15 mouse cellular contexts compared by ENCODE assay signal in genomic region chr11:94987851-94988250, GRCm38 (mm10). TPM values are rescaled to one million over a fixed set of nuclear protein-coding genes. Genes with fewer than 3 reads are reported as not detected.
DNase-seq lines count a peak whose midpoint lies in the region; ATAC-seq and TF ChIP-seq lines count a peak whose summit lies in the region.
"Had no signal": no experiment of that assay in that cellular context is flagged by ENCODE, and none has a peak within 500 bp of the region (broad histone marks: within the 10 kb centered on the region; RNA-seq: fewer than 3 reads in every experiment).

No protein-coding gene starts in this region.

- H3K9ac ChIP-seq in liver, embryonic 13.5 days, result no peak overlapping the region; the same call in 1 of the 2 replicates
- H3K9ac ChIP-seq: hindbrain, embryonic 12.5 days; midbrain, embryonic 12.5 days had no signal

- H3K4me3 ChIP-seq in layer of hippocampus, adult 2 months, result no peak overlapping the region
- H3K4me3 ChIP-seq in liver, embryonic 13.5 days (replicated peaks), result no peak overlapping the region
- H3K4me3 ChIP-seq: erythroblast, embryonic 14.5 days; hindbrain, embryonic 12.5 days; limb, embryonic 13.5 days; midbrain, embryonic 12.5 days had no signal

- ATAC-seq in liver, embryonic 13.5 days (ENCODE audit: low read depth), result no peak

- H3K4me2 ChIP-seq in liver, embryonic 13.5 days, result peak overlapping the region; percentile 97
- H3K4me2 ChIP-seq: midbrain, embryonic 12.5 days had no signal

- WGBS in liver, embryonic 13.5 days (ENCODE audit: insufficient replicate concordance), result 67% methylated on average over 8 of the region's 8 CpGs

- H3K27me3 ChIP-seq in liver, embryonic 13.5 days, result no peaks in the 10 kb centered on the region
- H3K27me3 ChIP-seq: hindbrain, embryonic 12.5 days; limb, embryonic 13.5 days; midbrain, embryonic 12.5 days had no signal

- no peaks in the 10 kb centered on the region for H3K36me3 ChIP-seq in liver, embryonic 13.5 days
- H3K36me3 ChIP-seq: hindbrain, embryonic 12.5 days; limb, embryonic 13.5 days; midbrain, embryonic 12.5 days had no signal

- H3K9me3 ChIP-seq in liver, embryonic 13.5 days (replicated peaks), result no peaks in the 10 kb centered on the region
- H3K9me3 ChIP-seq: hindbrain, embryonic 12.5 days; limb, embryonic 13.5 days; midbrain, embryonic 12.5 days had no signal

- H3K27ac ChIP-seq in layer of hippocampus, adult 2 months, result peak overlapping the region; percentile 100
- H3K27ac ChIP-seq in liver, embryonic 13.5 days, result peak overlapping the region; percentile 47; the same call in 1 of the 2 replicates
- H3K27ac ChIP-seq: hindbrain, embryonic 12.5 days; midbrain, embryonic 12.5 days had no signal

- TF ChIP-seq CTCF in layer of hippocampus, adult 2 months (conservative IDR thresholded peaks at IDR 0.05), result no peak

- DNase-seq in adrenal gland, adult (ENCODE audit: inconsistent age in 2 of 2, low spot score in 1 of 2), result peak; percentile 60 to 74
- no peak for DNase-seq in adrenal gland, postnatal 4 days (ENCODE audit: low spot score in 2 of 2)
- no peak for DNase-seq in layer of hippocampus, adult 2 months (ENCODE audit: low spot score in 2 of 2)
- DNase-seq in layer of hippocampus, postnatal 14 days (ENCODE audit: low spot score in 2 of 2), result no peak
- DNase-seq in adrenal gland, postnatal 10 days, result peak; percentile 64
- DNase-seq in liver, embryonic 13.5 days, result no peak
- DNase-seq in urinary bladder, postnatal 36 days (ENCODE audit: low spot score in 2 of 2), result no peak
- DNase-seq in kidney, postnatal 14 days, result no peak
- DNase-seq: kidney, postnatal 4 days; spleen, adult 18-20 months had no signal

- peaks cover 77% of the 10 kb centered on the region for H3K4me1 ChIP-seq in liver, embryonic 13.5 days (replicated peaks)

RNA-seq across cellular contexts. Expression of gene Ppp1r9b, which starts 3.0 kb away (rescaled TPM):
- 100 to 1,000 TPM; 108 to 113 TPM for total RNA-seq in adrenal gland, postnatal 4 days (2021)
- total RNA-seq in layer of hippocampus, adult 2 months (2021), result 100 to 1,000 TPM; 967 to 974 TPM
- total RNA-seq in layer of hippocampus, postnatal 14 days (2021), result 100 to 1,000 TPM; 705 to 706 TPM
- 10 to 100 TPM; 83.3 to 96.2 TPM for total RNA-seq in adrenal gland, postnatal 10 days (2021)
- 10.0 and 10.6 TPM in 2 replicates for polyA plus RNA-seq in liver, embryonic 13.5 days (2015; fragmentation: Nextera tagmentation; extraction: Ambion mirVana)

RNA-seq across cellular contexts. Expression of gene Sgca, which starts 11.7 kb away (rescaled TPM):
- 1 to 10 TPM; 2.8 to 3.9 TPM for total RNA-seq in adrenal gland, postnatal 4 days (2021)
- under 1 TPM in 1 of 2 experiments, not detected in 1; 0.44 TPM for total RNA-seq in layer of hippocampus, adult 2 months (2021)
- total RNA-seq in layer of hippocampus, postnatal 14 days (2021), result under 1 TPM; 0.95 to 0.99 TPM
- 10 to 100 TPM in 1 of 2 experiments, 1 to 10 TPM in 1; 4.5 to 16.8 TPM for total RNA-seq in adrenal gland, postnatal 10 days (2021)
- 0.21 and 0.28 TPM in 2 replicates for polyA plus RNA-seq in liver, embryonic 13.5 days (2015; fragmentation: Nextera tagmentation; extraction: Ambion mirVana)
- polyA plus RNA-seq: erythroblast, embryonic 14.5 days; midbrain, embryonic 12.5 days had no signal

RNA-seq across cellular contexts. Expression of gene Hils1, which starts 20.5 kb away (rescaled TPM):
- total RNA-seq in adrenal gland, postnatal 4 days (2021), result not detected
- total RNA-seq in layer of hippocampus, adult 2 months (2021), result not detected
- total RNA-seq in layer of hippocampus, postnatal 14 days (2021), result not detected
- total RNA-seq in adrenal gland, postnatal 10 days (2021), result not detected
- not detected in 2 replicates for polyA plus RNA-seq in liver, embryonic 13.5 days (2015; fragmentation: Nextera tagmentation; extraction: Ambion mirVana)
- total RNA-seq: gastrocnemius, adult 18-20 months had no signal
- polyA plus RNA-seq: erythroblast, embryonic 14.5 days; hindbrain, embryonic 12.5 days; limb, embryonic 13.5 days; midbrain, embryonic 12.5 days had no signal

RNA-seq across cellular contexts. Expression of gene Samd14, which starts 21.8 kb away (rescaled TPM):
- total RNA-seq in adrenal gland, postnatal 4 days (2021), result 10 to 100 TPM; 16.2 to 22.5 TPM
- total RNA-seq in layer of hippocampus, adult 2 months (2021), result 10 to 100 TPM; 38.9 to 40.8 TPM
- total RNA-seq in layer of hippocampus, postnatal 14 days (2021), result 10 to 100 TPM; 73.6 to 78.1 TPM
- total RNA-seq in adrenal gland, postnatal 10 days (2021), result 10 to 100 TPM in 1 of 2 experiments, 1 to 10 TPM in 1; 7.3 to 11.0 TPM
- polyA plus RNA-seq in liver, embryonic 13.5 days (2015; fragmentation: Nextera tagmentation; extraction: Ambion mirVana), result 35.4 and 36.3 TPM in 2 replicates

RNA-seq across cellular contexts. Expression of gene Col1a1, which starts 51.8 kb away (rescaled TPM):
- 1,000 to 10,000 TPM in 1 of 2 experiments, 100 to 1,000 TPM in 1; 890 to 1,096 TPM for total RNA-seq in adrenal gland, postnatal 4 days (2021)
- total RNA-seq in layer of hippocampus, adult 2 months (2021), result 10 to 100 TPM in 1 of 2 experiments, 1 to 10 TPM in 1; 9.6 to 14.0 TPM
- 10 to 100 TPM; 39.7 to 59.5 TPM for total RNA-seq in layer of hippocampus, postnatal 14 days (2021)
- total RNA-seq in adrenal gland, postnatal 10 days (2021), result 1,000 to 10,000 TPM in 1 of 2 experiments, 100 to 1,000 TPM in 1; 763 to 1,573 TPM
- 83.0 and 85.6 TPM in 2 replicates for polyA plus RNA-seq in liver, embryonic 13.5 days (2015; fragmentation: Nextera tagmentation; extraction: Ambion mirVana)

Comparison
In these comparisons a context has a peak if more than half of its experiments do, and no peak if none do; other contexts are left out.
1. DNase-seq: peak in adrenal gland, adult (2 of 2) and adrenal gland, postnatal 10 days (single experiment); none in adrenal gland, postnatal 4 days (0 of 2), layer of hippocampus, adult 2 months (0 of 2), layer of hippocampus, postnatal 14 days (0 of 2), liver, embryonic 13.5 days (single experiment), urinary bladder, postnatal 36 days (0 of 2) and kidney, postnatal 14 days (single experiment).
2. RNA of gene Ppp1r9b, which starts 3.0 kb away (total RNA-seq): 967 to 974 TPM in layer of hippocampus, adult 2 months and 705 to 706 TPM in layer of hippocampus, postnatal 14 days; 108 to 113 TPM in adrenal gland, postnatal 4 days and 83.3 to 96.2 TPM in adrenal gland, postnatal 10 days; every median in the first group is over 4 times any median in the second.